Mouse (Mus musculus) testis, adult 2 months (tissue): ENCODE measurements at regions not wholly inside any gene's neighbourhood (a gene's known extent, or its start where the extent isn't known, plus 50 kb on each side); places are given as distances from the start of the nearest gene placed in this dataset.

Experiments
- CTCF ChIP-seq: fragments of 200-500 bp; IDR thresholded peaks from 2 replicates; pipeline ENCODE4 v1.5.1; 2012; ENCODE audit warnings: low read depth, mild to moderate bottlenecking, inconsistent platforms, low read length, moderate library complexity; ENCODE audit not compliant: control insufficient read depth, insufficient read depth, insufficient replicate concordance
- POLR2A ChIP-seq: fragments of 200-500 bp; IDR thresholded peaks from 2 replicates; pipeline ENCODE4 v1.6.1; 2012; ENCODE audit warnings: low read depth, mild to moderate bottlenecking, inconsistent platforms, low read length, moderate library complexity; ENCODE audit not compliant: control insufficient read depth

DNA sequence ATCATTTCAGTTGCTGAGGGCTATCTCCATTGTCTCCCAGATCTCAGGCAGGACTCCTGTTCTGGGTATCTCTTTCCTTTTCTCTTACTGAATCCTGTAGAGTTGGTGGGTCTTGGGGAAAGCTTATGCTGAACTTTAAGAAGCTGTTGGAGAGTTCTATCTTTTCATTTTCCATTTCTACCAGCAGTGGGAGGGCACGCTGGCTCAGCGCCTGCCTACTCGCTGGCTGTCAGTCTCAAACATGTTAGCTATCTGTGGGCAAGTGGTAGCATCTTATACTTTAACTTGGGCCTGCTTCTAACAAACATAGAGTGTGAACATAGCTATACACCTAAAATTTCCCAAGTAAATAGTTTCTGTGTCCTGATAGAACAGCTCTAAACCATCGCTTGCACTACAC, 125.2 kb upstream of the Pum3 start:
- TF ChIP-seq CTCF (no peak), POLR2A (no peak)
